Mouse (Mus musculus) skeletal muscle tissue, postnatal 0 days (tissue): ENCODE results near the gene Nubpl. TPM values are rescaled to one million over a fixed set of nuclear protein-coding genes. Genes with fewer than 3 reads are reported as not detected.

ENCODE experiments used
- polyA plus RNA-seq: library from polyadenylated mRNA; unstranded; fragments of >200 nt; fragmentation: Nextera tagmentation; extraction: Ambion mirVana; gene quantifications from 2 replicates; pipeline ENCODE4 v1.2.1, GENCODE M21; 2015

The Nubpl gene
- 6.1 and 6.5 TPM in 2 replicates for polyA plus RNA-seq

DNA sequence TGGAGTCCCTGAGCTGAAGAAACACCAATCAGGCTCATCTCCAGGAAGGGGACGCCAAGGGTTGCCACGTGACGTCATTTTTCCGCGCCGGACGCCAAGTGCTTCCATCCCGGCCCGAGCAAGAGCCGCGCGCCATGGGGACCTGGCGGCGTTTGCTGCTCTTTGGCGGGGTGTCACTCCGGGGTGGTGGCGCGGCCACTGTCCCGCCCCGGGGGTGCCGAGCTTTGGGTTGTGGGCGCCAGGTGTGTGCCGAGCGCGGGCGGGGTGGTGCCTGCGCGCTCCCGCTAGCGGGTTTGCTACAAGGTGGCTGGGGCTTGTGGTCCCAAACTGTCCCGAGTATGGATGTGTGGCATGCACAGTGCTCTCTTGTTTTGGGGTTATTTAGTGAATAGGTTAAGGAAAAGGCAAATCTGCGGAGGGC, at the start of gene Nubpl:
Nubpl (plus strand) TSS at position 88 of the 421 bp plus-strand sequence.

Other genes with a start within 250 kb of the Nubpl start
- 3.7 and 4.4 TPM in 2 replicates for gene Heatr5a, start 126.4 kb upstream of the Nubpl start, polyA plus RNA-seq
- 19.1 and 20.5 TPM in 2 replicates for gene Dtd2, start 91.2 kb upstream of the Nubpl start, polyA plus RNA-seq
- not detected in 2 replicates for gene Gpr33, start 69.7 kb upstream of the Nubpl start, polyA plus RNA-seq